ENCODE assay signal across 32 mouse cellular contexts in the genomic region with DNA sequence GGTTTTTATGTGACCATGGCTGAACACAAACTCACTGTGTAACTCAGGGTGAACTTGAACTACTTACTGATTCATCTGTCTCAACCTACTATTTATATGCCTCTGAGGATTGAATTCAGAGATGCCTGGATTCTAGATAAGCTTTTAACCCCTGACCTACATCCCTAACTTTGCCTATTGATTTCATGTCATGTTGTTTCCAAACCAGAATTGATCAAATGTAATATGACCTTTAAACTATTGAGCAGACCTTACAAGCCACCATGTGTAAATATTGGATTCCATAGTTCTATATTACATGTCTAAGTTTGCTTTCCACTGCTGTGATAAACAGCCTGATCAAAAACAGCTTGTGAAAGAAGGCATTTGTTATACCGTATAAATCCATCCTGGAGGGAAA. TPM values are rescaled to one million over a fixed set of nuclear protein-coding genes. Genes with fewer than 3 reads are reported as not detected.
DNase-seq lines count a peak whose midpoint lies in the region; ATAC-seq and TF ChIP-seq lines count a peak whose summit lies in the region.
"Had no signal": no experiment of that assay in that cellular context is flagged by ENCODE, and none has a peak within 500 bp of the region (broad histone marks: within the 10 kb centered on the region; RNA-seq: fewer than 3 reads in every experiment).

No protein-coding gene starts in this region.

- H3K9me3 ChIP-seq in liver, embryonic 13.5 days (replicated peaks) = no peaks in the 10 kb centered on the region
- no peaks in the 10 kb centered on the region for H3K9me3 ChIP-seq in liver, embryonic 15.5 days (replicated peaks)
- H3K9me3 ChIP-seq in liver, postnatal 0 days (ENCODE audit: low read length) = no peaks in the 10 kb centered on the region
- H3K9me3 ChIP-seq in midbrain, embryonic 13.5 days = peaks cover 15% of the 10 kb centered on the region
- H3K9me3 ChIP-seq: G1E had no signal

- peak overlapping the region; percentile 59; the same call in 1 of the 2 replicates for H3K4me3 ChIP-seq in liver, adult 2 months (ENCODE audit: insufficient read depth, low read depth, low read length)
- H3K4me3 ChIP-seq in liver, embryonic 13.5 days (replicated peaks) = no peak overlapping the region
- no peak overlapping the region for H3K4me3 ChIP-seq in liver, embryonic 15.5 days (replicated peaks)
- no peak overlapping the region for H3K4me3 ChIP-seq in liver, postnatal 0 days (ENCODE audit: low read depth, low read length)
- H3K4me3 ChIP-seq in midbrain, embryonic 13.5 days (replicated peaks) = no peak overlapping the region
- H3K4me3 ChIP-seq: embryonic facial prominence, embryonic 13.5 days; embryonic facial prominence, embryonic 15.5 days; erythroblast, embryonic 14.5 days; forebrain, embryonic 10.5 days; forebrain, embryonic 12.5 days had no signal

- H3K79me2 ChIP-seq in liver, adult 2 months (ENCODE audit: control insufficient read depth, insufficient read depth, low read length) = peaks cover 6% of the 10 kb centered on the region; the same call in 1 of the 2 replicates

- H3K27me3 ChIP-seq in liver, adult 2 months (ENCODE audit: control insufficient read depth, insufficient read depth, low read length) = no peaks in the 10 kb centered on the region
- H3K27me3 ChIP-seq in liver, embryonic 13.5 days = no peaks in the 10 kb centered on the region
- no peaks in the 10 kb centered on the region for H3K27me3 ChIP-seq in liver, embryonic 15.5 days
- H3K27me3 ChIP-seq in liver, postnatal 0 days (ENCODE audit: insufficient read depth, low read length) = no peaks in the 10 kb centered on the region
- no peaks in the 10 kb centered on the region for H3K27me3 ChIP-seq in midbrain, embryonic 13.5 days
- H3K27me3 ChIP-seq: CH12.LX; embryonic facial prominence, embryonic 13.5 days; embryonic facial prominence, embryonic 15.5 days; forebrain, embryonic 12.5 days; Patski had no signal

- H3K27ac ChIP-seq in liver, adult 2 months (replicated peaks; ENCODE audit: insufficient read depth, low read depth, low read length) = no peak overlapping the region
- no peak overlapping the region for H3K27ac ChIP-seq in liver, embryonic 13.5 days
- no peak overlapping the region for H3K27ac ChIP-seq in liver, embryonic 15.5 days (replicated peaks)
- H3K27ac ChIP-seq in liver, postnatal 0 days (ENCODE audit: low read depth) = peak overlapping the region; percentile 92
- no peak overlapping the region for H3K27ac ChIP-seq in midbrain, embryonic 13.5 days
- H3K27ac ChIP-seq: embryonic facial prominence, embryonic 13.5 days; embryonic facial prominence, embryonic 15.5 days; forebrain, embryonic 10.5 days; forebrain, embryonic 12.5 days had no signal

- WGBS in liver, adult 2 months = 18% methylated on average over 1 of the region's 1 CpGs
- 41% methylated on average over 1 of the region's 1 CpGs for WGBS in liver, embryonic 13.5 days (ENCODE audit: insufficient replicate concordance)
- 38% methylated on average over 1 of the region's 1 CpGs for WGBS in liver, embryonic 15.5 days (ENCODE audit: insufficient replicate concordance)
- WGBS in liver, postnatal 0 days (ENCODE audit: insufficient replicate concordance) = 46% methylated on average over 1 of the region's 1 CpGs
- WGBS in midbrain, embryonic 13.5 days = 70% methylated on average over 1 of the region's 1 CpGs

- TF ChIP-seq EP300 in liver, postnatal 0 days (IDR thresholded peaks at IDR 0.05; ENCODE audit: low read depth) = peak; percentile 94

- ATAC-seq in liver, embryonic 13.5 days (ENCODE audit: low read depth) = peak; percentile 81
- peak; percentile 83 for ATAC-seq in liver, embryonic 15.5 days (ENCODE audit: insufficient read depth)
- ATAC-seq in liver, postnatal 0 days = peak; percentile 92
- ATAC-seq in granulocyte monocyte progenitor cell, adult 5-6 weeks (replicated peaks; ENCODE audit: poor library complexity, severe bottlenecking) = no peak
- no peak for ATAC-seq in midbrain, embryonic 13.5 days
- ATAC-seq: activated CD4-positive, CD25-positive, alpha-beta regulatory T cell, adult 4 months; CD4-positive, CD25-positive, alpha-beta regulatory T cell, adult 4 months; forebrain, embryonic 14.5 days; Patski had no signal

- H3K9ac ChIP-seq in liver, adult 2 months (ENCODE audit: low read depth, low read length) = no peak overlapping the region
- no peak overlapping the region for H3K9ac ChIP-seq in liver, embryonic 13.5 days
- H3K9ac ChIP-seq in liver, embryonic 15.5 days = no peak overlapping the region
- H3K9ac ChIP-seq in liver, postnatal 0 days (replicated peaks) = no peak overlapping the region
- H3K9ac ChIP-seq in midbrain, embryonic 13.5 days (replicated peaks) = no peak overlapping the region
- H3K9ac ChIP-seq: embryonic facial prominence, embryonic 13.5 days; embryonic facial prominence, embryonic 15.5 days; forebrain, embryonic 12.5 days had no signal

- no peak for TF ChIP-seq POLR2A in liver, adult 2 months (IDR thresholded peaks at IDR 0.05; ENCODE audit: extremely low read depth, insufficient read depth, low read length)

- H3K36me3 ChIP-seq in liver, adult 2 months (ENCODE audit: control insufficient read depth, insufficient read depth, low read length) = peaks cover 13% of the 10 kb centered on the region
- no peaks in the 10 kb centered on the region for H3K36me3 ChIP-seq in liver, embryonic 13.5 days
- H3K36me3 ChIP-seq in liver, embryonic 15.5 days (replicated peaks) = no peaks in the 10 kb centered on the region
- H3K36me3 ChIP-seq in liver, postnatal 0 days (replicated peaks; ENCODE audit: insufficient read depth, low read length) = no peaks in the 10 kb centered on the region
- H3K36me3 ChIP-seq in midbrain, embryonic 13.5 days = no peaks in the 10 kb centered on the region
- H3K36me3 ChIP-seq: embryonic facial prominence, embryonic 13.5 days; embryonic facial prominence, embryonic 15.5 days; forebrain, embryonic 10.5 days; forebrain, embryonic 12.5 days; G1E had no signal

- peak; percentile 99 for DNase-seq in liver, adult 2 months (ENCODE audit: extremely low read depth, low read depth, low spot score)
- no peak for DNase-seq in liver
- no peak for DNase-seq in liver, embryonic 13.5 days
- no peak for DNase-seq in liver, postnatal 0 days
- DNase-seq in cerebellum, postnatal 4 days (ENCODE audit: low spot score in 2 of 2) = no peak
- DNase-seq: adrenal gland, adult 8-10 months; adrenal gland, postnatal 14 days; adrenal gland, postnatal 36 days; B cell, adult 2 months; cerebellum, adult 11-12 months; cerebellum, adult 2 months; cerebellum, adult 9-10 months; cerebellum, postnatal 10 days; cerebellum, postnatal 25 days; embryo, embryonic 11 days had no signal

- H3K4me2 ChIP-seq in liver, embryonic 13.5 days = no peak overlapping the region
- no peak overlapping the region for H3K4me2 ChIP-seq in liver, embryonic 15.5 days
- no peak overlapping the region for H3K4me2 ChIP-seq in liver, postnatal 0 days (ENCODE audit: low read depth, low read length)
- no peak overlapping the region for H3K4me2 ChIP-seq in midbrain, embryonic 13.5 days (replicated peaks)
- H3K4me2 ChIP-seq: embryonic facial prominence, embryonic 13.5 days; embryonic facial prominence, embryonic 15.5 days; forebrain, embryonic 12.5 days had no signal

- no peak for TF ChIP-seq CTCF in liver, adult 2 months (IDR thresholded peaks at IDR 0.05; ENCODE audit: low read depth, low read length)
- TF ChIP-seq CTCF in liver, postnatal 0 days (IDR thresholded peaks at IDR 0.05; ENCODE audit: low read depth) = no peak

- H3K4me1 ChIP-seq in liver, adult 2 months (ENCODE audit: control insufficient read depth, insufficient read depth, low read length) = peaks cover 17% of the 10 kb centered on the region
- H3K4me1 ChIP-seq in liver, embryonic 13.5 days (replicated peaks) = no peaks in the 10 kb centered on the region
- H3K4me1 ChIP-seq in liver, embryonic 15.5 days (replicated peaks) = no peaks in the 10 kb centered on the region
- H3K4me1 ChIP-seq in liver, postnatal 0 days (ENCODE audit: insufficient read depth) = no peaks in the 10 kb centered on the region; the same call in 1 of the 2 replicates
- no peaks in the 10 kb centered on the region for H3K4me1 ChIP-seq in midbrain, embryonic 13.5 days (replicated peaks)
- H3K4me1 ChIP-seq: embryonic facial prominence, embryonic 13.5 days; embryonic facial prominence, embryonic 15.5 days; forebrain, embryonic 10.5 days; forebrain, embryonic 12.5 days had no signal

RNA-seq across cellular contexts. Expression of a gene that starts 8.1 kb away (rescaled TPM):
- total RNA-seq in liver, adult 2 months (2014; rRNA removed) = 475 and 1,177 TPM in 2 replicates
- polyA plus RNA-seq in liver, adult 2 months (2012; rRNA removed) = 79.7 and 126 TPM in 2 replicates
- polyA plus RNA-seq in liver, embryonic 13.5 days (2015; fragmentation: Nextera tagmentation; extraction: Ambion mirVana) = 3.7 and 5.1 TPM in 2 replicates
- 2.8 and 3.2 TPM in 2 replicates for polyA plus RNA-seq in liver, embryonic 15.5 days (2015; fragmentation: Nextera tagmentation; extraction: Ambion mirVana)
- polyA plus RNA-seq in liver, postnatal 0 days (2015; fragmentation: Nextera tagmentation; extraction: Ambion mirVana) = 19.8 and 22.7 TPM in 2 replicates
- not detected in 2 replicates for total RNA-seq in granulocyte monocyte progenitor cell, adult 5-6 weeks (2014; fragmentation: Nextera tagmentation)
- not detected in 2 replicates for total RNA-seq in granulocyte monocyte progenitor cell, adult 5-6 weeks (2017)
- not detected in 2 replicates for polyA plus RNA-seq in midbrain, embryonic 13.5 days (2015; fragmentation: Nextera tagmentation; extraction: Ambion mirVana)
- total RNA-seq: adrenal gland, adult 18-20 months; CH12.LX; common myeloid progenitor, adult 5-6 weeks had no signal
- polyA plus RNA-seq: activated CD4-positive, CD25-positive, alpha-beta regulatory T cell, adult 4 months; CD4-positive, CD25-positive, alpha-beta regulatory T cell, adult 4 months; cerebellum, adult 2 months; embryonic facial prominence, embryonic 11.5 days; embryonic facial prominence, embryonic 13.5 days; embryonic facial prominence, embryonic 15.5 days; erythroblast, embryonic 14.5 days; forebrain, embryonic 10.5 days; forebrain, embryonic 12.5 days; forebrain, embryonic 14.5 days; G1E; Patski had no signal

RNA-seq across cellular contexts. Expression of a gene that starts 55.5 kb away (rescaled TPM):
- 3.1 and 25.4 TPM in 2 replicates for total RNA-seq in liver, adult 2 months (2014; rRNA removed)
- 0.70 and 6.6 TPM in 2 replicates for polyA plus RNA-seq in liver, adult 2 months (2012; rRNA removed)
- polyA plus RNA-seq in liver, embryonic 13.5 days (2015; fragmentation: Nextera tagmentation; extraction: Ambion mirVana) = not detected in 2 replicates
- polyA plus RNA-seq in liver, embryonic 15.5 days (2015; fragmentation: Nextera tagmentation; extraction: Ambion mirVana) = not detected in 2 replicates
- polyA plus RNA-seq in liver, postnatal 0 days (2015; fragmentation: Nextera tagmentation; extraction: Ambion mirVana) = not detected in 2 replicates
- total RNA-seq in granulocyte monocyte progenitor cell, adult 5-6 weeks (2014; fragmentation: Nextera tagmentation) = not detected in 2 replicates
- not detected in 2 replicates for total RNA-seq in granulocyte monocyte progenitor cell, adult 5-6 weeks (2017)
- polyA plus RNA-seq in midbrain, embryonic 13.5 days (2015; fragmentation: Nextera tagmentation; extraction: Ambion mirVana) = not detected in 2 replicates
- total RNA-seq: adrenal gland, adult 18-20 months; adrenal gland, adult 8-10 months; adrenal gland, postnatal 14 days; adrenal gland, postnatal 36 days; CH12.LX; common myeloid progenitor, adult 5-6 weeks; G1E had no signal
- polyA plus RNA-seq: activated CD4-positive, CD25-positive, alpha-beta regulatory T cell, adult 4 months; CD4-positive, CD25-positive, alpha-beta regulatory T cell, adult 4 months; cerebellum, adult 2 months; embryonic facial prominence, embryonic 11.5 days; embryonic facial prominence, embryonic 13.5 days; embryonic facial prominence, embryonic 15.5 days; erythroblast, embryonic 14.5 days; forebrain, embryonic 10.5 days; forebrain, embryonic 12.5 days; forebrain, embryonic 14.5 days; G1E; Patski had no signal

Comparison
In these comparisons a context has a peak if more than half of its experiments do, and no peak if none do; other contexts are left out.
1. ATAC-seq: peak in liver, embryonic 13.5 days (single experiment), liver, embryonic 15.5 days (single experiment) and liver, postnatal 0 days (single experiment); none in granulocyte monocyte progenitor cell, adult 5-6 weeks (single experiment) and midbrain, embryonic 13.5 days (single experiment).